Mouse (Mus musculus) limb, embryonic 12.5 days (tissue): ENCODE results near the gene Kdm6b. TPM values are rescaled to one million over a fixed set of nuclear protein-coding genes. Genes with fewer than 3 reads are reported as not detected.

Source experiments
- ATAC-seq: fragments of 200-750 bp; cut with Nextera tagmentation; 2 replicates; pipeline ENCODE4 v1.8.0; 2017; ENCODE audit warnings: low read depth, moderate TSS enrichment; ENCODE audit not compliant: insufficient number of reproducible peaks, insufficient read depth, low FRiP score, low TSS enrichment
- H3K27ac ChIP-seq: fragments of 300-500 bp; sonication (generic); 2 replicates; pipeline ENCODE4 v1.5.1; 2016; ENCODE audit warnings: mild to moderate bottlenecking, moderate library complexity
- H3K27me3 ChIP-seq: fragments of 300-500 bp; sonication (generic); 2 replicates; pipeline ENCODE4 v1.6.1; 2016; ENCODE audit warnings: mild to moderate bottlenecking, moderate library complexity
- H3K36me3 ChIP-seq: fragments of 300-500 bp; sonication (generic); 2 replicates; pipeline ENCODE4 v1.6.1; 2016; ENCODE audit warnings: mild to moderate bottlenecking, moderate library complexity
- H3K4me1 ChIP-seq: fragments of 300-500 bp; sonication (generic); replicated peaks from 2 replicates; pipeline ENCODE4 v1.6.1; 2016
- H3K4me2 ChIP-seq: fragments of 300-500 bp; sonication (generic); 2 replicates; pipeline ENCODE4 v1.6.1; 2016; ENCODE audit warnings: mild to moderate bottlenecking, moderate library complexity
- H3K4me3 ChIP-seq: fragments of 300-500 bp; sonication (generic); replicated peaks from 2 replicates; pipeline ENCODE4 v1.5.1; 2016; ENCODE audit warnings: mild to moderate bottlenecking
- H3K9ac ChIP-seq: fragments of 300-500 bp; sonication (generic); replicated peaks from 2 replicates; pipeline ENCODE4 v1.6.1; 2016; ENCODE audit warnings: mild to moderate bottlenecking, moderate library complexity
- H3K9me3 ChIP-seq: fragments of 300-500 bp; sonication (generic); 2 replicates; pipeline ENCODE4 v1.6.1; 2016; ENCODE audit warnings: mild to moderate bottlenecking, moderate library complexity
- WGBS: fragments of 180-500 bp; shearing (Covaris S2); methylation state at CpG from one replicate; pipeline ENCODE4 v1.1.7; 2016; 5-methylcytosine and 5-hydroxymethylcytosine counted together
- polyA plus RNA-seq: library from polyadenylated mRNA; unstranded; fragments of >200 nt; fragmentation: Nextera tagmentation; extraction: Ambion mirVana; gene quantifications from 2 replicates; pipeline ENCODE4 v1.2.1, GENCODE M21; 2016

The Kdm6b gene
- polyA plus RNA-seq, 1 experiment from 2014 or later: 49.1 TPM

GRCm38 (mm10) chr11:69404595-69405396, 8.7 kb downstream of the Kdm6b start:
- Histone ChIP-seq H3K9me3 (no peaks in the 10 kb centered on the region), H3K4me1 (peaks cover 34% of the 10 kb centered on the region), H3K4me3 (no peak overlapping the region), H3K27me3 (peaks cover 5% of the 10 kb centered on the region), H3K9ac (no peak overlapping the region), H3K4me2 (no peak overlapping the region), H3K27ac (no peak overlapping the region), H3K36me3 (peaks cover 85% of the 10 kb centered on the region)
- 90% methylated on average over 24 of the region's 24 CpGs for WGBS
- no peak for ATAC-seq

DNA sequence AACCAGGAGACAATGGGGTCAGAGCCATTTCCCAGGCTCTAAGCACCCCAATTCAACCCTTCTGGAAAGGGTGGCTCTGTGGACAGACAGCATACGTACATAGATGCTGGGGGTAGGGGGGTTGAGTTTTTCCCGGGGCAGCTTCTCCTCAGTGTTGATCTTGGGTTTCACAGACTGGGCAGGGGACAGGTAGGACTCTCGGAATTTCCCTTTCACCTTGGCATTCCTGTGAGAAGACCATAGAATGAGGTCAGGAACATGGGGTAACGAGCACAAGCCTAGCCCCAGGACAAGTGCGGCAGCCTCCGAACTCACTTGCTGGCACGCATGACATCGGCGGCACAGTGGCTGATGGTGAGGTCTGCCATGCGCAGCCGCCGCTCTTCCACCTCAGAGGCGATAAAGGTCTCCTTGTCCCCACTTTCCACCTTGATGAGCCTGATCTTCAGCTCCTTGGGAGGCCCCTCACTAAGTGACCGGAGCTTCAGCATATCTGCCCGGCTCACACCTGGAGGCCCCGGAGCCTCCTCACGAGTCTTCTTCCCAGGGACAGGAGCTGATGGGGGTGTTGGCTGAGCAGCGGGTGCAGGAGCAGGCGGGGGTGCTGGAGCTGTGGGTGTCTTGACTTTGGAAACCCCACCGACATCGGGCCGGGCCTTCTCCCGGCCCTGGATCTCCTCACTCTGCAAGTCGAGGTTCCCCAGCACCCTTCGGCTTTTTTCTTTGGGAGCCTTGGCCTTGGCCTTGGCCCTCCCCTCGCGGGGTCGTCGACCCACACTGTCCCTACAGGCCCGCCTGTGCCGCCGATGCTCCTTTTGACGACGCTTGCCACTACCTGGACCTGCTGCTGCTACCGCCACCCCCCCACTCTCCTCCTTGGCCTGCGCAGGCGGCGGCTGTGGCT, 9.5 kb downstream of the Kdm6b start:
- no peak overlapping the region for H3K4me3 ChIP-seq
- WGBS: 92% methylated on average over 35 of the region's 38 CpGs
- ATAC-seq: no peak

DNA sequence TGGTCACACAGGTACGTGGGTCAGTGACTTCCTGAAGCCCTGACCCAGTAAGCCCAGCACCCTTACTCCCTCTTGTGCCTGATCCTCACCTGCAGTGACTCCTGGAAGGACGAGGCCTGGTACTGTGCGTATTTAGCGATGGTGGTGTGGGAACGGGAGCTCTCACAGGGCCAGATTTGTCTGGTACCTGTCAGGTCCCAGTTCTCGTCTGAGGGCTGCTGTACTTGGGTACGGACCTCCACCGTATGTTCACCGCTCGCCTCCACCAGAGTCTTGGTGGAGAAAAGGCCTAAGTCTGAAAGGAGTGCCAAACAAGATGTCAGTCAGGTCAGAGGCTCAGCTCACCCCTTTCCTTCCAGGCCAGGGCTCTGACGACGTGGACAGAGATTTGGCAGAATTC, 11.5 kb downstream of the Kdm6b start:
- Histone ChIP-seq H3K36me3 (peaks cover 85% of the 10 kb centered on the region), H3K4me3 (no peak overlapping the region), H3K9ac (no peak overlapping the region), H3K9me3 (no peaks in the 10 kb centered on the region), H3K27ac (no peak overlapping the region), H3K27me3 (peaks cover 8% of the 10 kb centered on the region), H3K4me2 (no peak overlapping the region), H3K4me1 (peaks cover 44% of the 10 kb centered on the region)
- ATAC-seq: no peak
- 87% methylated on average over 12 of the region's 12 CpGs for WGBS

More for the DNA sequence above, 9.5 kb downstream of the Kdm6b start:
- Histone ChIP-seq H3K9me3 (no peaks in the 10 kb centered on the region), H3K27me3 (peaks cover 8% of the 10 kb centered on the region), H3K36me3 (peaks cover 92% of the 10 kb centered on the region), H3K4me2 (no peak overlapping the region), H3K9ac (no peak overlapping the region; the same call in 1 of the 2 replicates), H3K4me1 (peaks cover 37% of the 10 kb centered on the region), H3K27ac (no peak overlapping the region)

DNA sequence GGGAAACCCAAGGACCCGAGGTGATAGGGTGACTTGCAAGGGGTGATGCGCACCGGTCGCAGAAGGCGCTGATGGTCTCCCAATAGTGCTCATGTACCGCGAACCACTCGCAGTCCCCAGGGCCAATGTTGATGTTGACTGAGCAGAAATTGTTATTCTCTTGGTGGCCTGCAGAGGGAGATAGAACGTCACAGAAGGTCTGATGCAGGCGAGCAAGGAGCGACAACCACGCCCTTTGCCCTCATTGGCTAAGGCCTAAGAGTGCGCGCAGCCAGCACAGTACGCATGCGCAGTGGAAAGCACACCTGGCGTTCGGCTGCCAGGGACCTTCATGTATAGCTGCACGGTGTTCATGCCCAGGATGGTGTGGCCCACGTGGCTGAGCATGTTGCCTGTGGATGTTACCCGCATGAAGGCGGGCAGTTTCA, 12.3 kb downstream of the Kdm6b start:
- Histone ChIP-seq H3K4me2 (0 out of 2 replicates have a peak overlapping the region, but pooled peaks have one; percentile 2), H3K9ac (no peak overlapping the region), H3K4me3 (peak overlapping the region; percentile 11; the same call in 1 of the 2 replicates), H3K4me1 (peaks cover 52% of the 10 kb centered on the region), H3K9me3 (no peaks in the 10 kb centered on the region), H3K36me3 (peaks cover 78% of the 10 kb centered on the region), H3K27ac (no peak overlapping the region), H3K27me3 (peaks cover 8% of the 10 kb centered on the region)
- WGBS: 16% methylated on average over 22 of the region's 22 CpGs
- peak; percentile 40; the same call in 1 of the 2 replicates for ATAC-seq

- Histone ChIP-seq H3K27me3 (peaks cover 8% of the 10 kb centered on the region), H3K4me3 (peak overlapping the region; percentile 19), H3K9me3 (no peaks in the 10 kb centered on the region), H3K36me3 (peaks cover 68% of the 10 kb centered on the region), H3K9ac (peak overlapping the region; percentile 50; the same call in 1 of the 2 replicates), H3K4me2 (peak overlapping the region; percentile 37), H3K4me1 (peaks cover 53% of the 10 kb centered on the region), H3K27ac (peak overlapping the region; percentile 62)
- 73% methylated on average over 25 of the region's 25 CpGs for WGBS
- no peak for ATAC-seq
These were observed 13.2 kb downstream of the Kdm6b start for GRCm38 (mm10) chr11:69400083-69400850.

DNA sequence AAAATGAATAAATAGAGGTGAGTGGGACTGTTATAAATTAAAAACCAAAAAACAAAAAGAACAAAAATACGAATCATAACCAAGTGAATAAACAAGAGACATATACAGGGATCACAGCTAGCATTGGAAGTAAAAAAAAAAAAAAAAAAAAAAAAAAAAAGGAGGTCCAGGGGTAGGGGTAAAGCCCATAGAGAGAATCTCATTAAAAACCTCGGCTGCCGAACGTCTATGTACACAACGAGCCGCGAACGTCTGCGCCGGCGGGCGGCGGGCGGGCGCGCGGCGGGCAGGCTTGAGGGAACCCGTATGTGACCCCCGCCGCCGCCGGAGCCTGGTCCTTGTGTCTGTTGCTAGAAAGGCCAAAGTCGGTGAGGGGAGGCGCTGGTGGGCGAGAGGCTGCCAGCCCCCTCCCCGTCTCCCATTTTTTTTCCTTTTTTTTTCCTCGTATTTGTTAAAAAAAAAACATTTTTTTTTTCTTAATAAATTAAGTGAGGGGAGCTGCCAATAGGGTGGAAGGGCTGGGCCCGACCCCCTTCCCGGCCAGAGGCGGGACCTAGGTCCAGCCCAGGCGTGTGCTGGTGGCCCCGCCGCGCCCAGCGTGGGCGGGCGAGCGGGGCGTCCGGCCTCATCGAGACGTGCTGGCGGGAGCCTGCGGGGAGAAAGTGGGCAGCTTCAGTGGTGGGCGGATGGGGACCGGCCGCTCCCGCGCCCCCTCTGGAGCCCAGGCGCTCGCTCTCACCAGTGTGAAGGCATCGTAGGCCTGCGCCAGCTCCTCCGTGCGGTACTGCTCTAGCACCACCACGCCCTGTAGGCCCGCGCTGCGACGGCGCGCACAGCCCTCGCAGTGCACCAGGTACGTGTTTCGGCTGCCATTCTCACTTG, 14.0 kb downstream of the Kdm6b start:
- H3K9ac ChIP-seq: peak overlapping the region; percentile 50; the same call in 1 of the 2 replicates
- peak overlapping the region; percentile 19 for H3K4me3 ChIP-seq
- 13% methylated on average over 66 of the region's 66 CpGs for WGBS
- peaks cover 60% of the 10 kb centered on the region for H3K36me3 ChIP-seq
- no peaks in the 10 kb centered on the region for H3K9me3 ChIP-seq
- H3K4me1 ChIP-seq: peaks cover 53% of the 10 kb centered on the region
- ATAC-seq: no peak
- H3K27ac ChIP-seq: peak overlapping the region; percentile 62
- H3K27me3 ChIP-seq: peaks cover 8% of the 10 kb centered on the region
- H3K4me2 ChIP-seq: peak overlapping the region; percentile 37

GRCm38 (mm10) chr11:69398486-69399200, 14.8 kb downstream of the Kdm6b start:
- peak overlapping the region; percentile 84 for H3K4me2 ChIP-seq
- peak overlapping the region; percentile 44 for H3K9ac ChIP-seq
- peaks cover 52% of the 10 kb centered on the region for H3K36me3 ChIP-seq
- peaks cover 56% of the 10 kb centered on the region for H3K4me1 ChIP-seq
- H3K27me3 ChIP-seq: peaks cover 8% of the 10 kb centered on the region
- no peaks in the 10 kb centered on the region for H3K9me3 ChIP-seq
- ATAC-seq: no peak
- WGBS: 14% methylated on average over 21 of the region's 21 CpGs
- peak overlapping the region; percentile 82 for H3K27ac ChIP-seq
- peak overlapping the region; percentile 66 for H3K4me3 ChIP-seq

GRCm38 (mm10) chr11:69398059-69398458, 15.4 kb downstream of the Kdm6b start, which contains the start of gene Tmem88:
Gene Tmem88 (minus strand): TSS chr11:69398234.
- H3K27me3 ChIP-seq: peaks cover 8% of the 10 kb centered on the region
- peak within 1 kb of the TSS; percentile 82 for H3K27ac ChIP-seq
- peak within 1 kb of the TSS; percentile 84 for H3K4me2 ChIP-seq
- H3K9me3 ChIP-seq: no peaks in the 10 kb centered on the region
- ATAC-seq: no peak
- WGBS: 8% methylated on average over 16 of the region's 16 CpGs
- H3K4me3 ChIP-seq: peak within 1 kb of the TSS; percentile 66
- peaks cover 46% of the 10 kb centered on the region for H3K36me3 ChIP-seq
- H3K4me1 ChIP-seq: peaks cover 56% of the 10 kb centered on the region
- H3K9ac ChIP-seq: peak within 1 kb of the TSS; percentile 61

DNA sequence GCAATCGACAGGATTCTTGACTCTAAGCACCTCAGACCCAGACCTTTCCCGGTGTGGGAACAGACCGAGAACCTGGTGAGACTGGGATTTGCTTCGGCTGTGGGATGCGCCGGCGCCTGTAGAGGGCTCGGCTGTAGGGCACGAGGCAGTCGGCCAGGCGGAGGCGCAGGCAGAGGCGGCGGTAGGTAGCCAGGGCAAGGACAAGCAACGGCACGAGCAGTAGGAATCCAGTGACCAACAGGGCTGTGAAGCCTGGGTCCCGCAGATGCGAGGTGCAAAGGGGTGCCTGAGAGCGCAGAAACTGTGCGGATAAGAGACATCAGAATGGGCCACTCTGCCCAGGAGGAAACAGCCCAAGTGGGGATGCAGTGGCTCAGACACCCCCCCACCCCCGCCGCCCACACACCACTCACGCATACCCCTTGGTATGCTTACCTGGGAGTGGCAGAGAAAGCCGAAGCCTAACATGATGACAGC, 15.9 kb downstream of the Kdm6b start:
- H3K36me3 ChIP-seq: peaks cover 42% of the 10 kb centered on the region
- peaks cover 8% of the 10 kb centered on the region for H3K27me3 ChIP-seq
- 7% methylated on average over 24 of the region's 24 CpGs for WGBS
- H3K9ac ChIP-seq: peak overlapping the region; percentile 61
- H3K9me3 ChIP-seq: no peaks in the 10 kb centered on the region
- H3K27ac ChIP-seq: peak overlapping the region; percentile 82
- peak overlapping the region; percentile 66 for H3K4me3 ChIP-seq
- H3K4me2 ChIP-seq: peak overlapping the region; percentile 84
- no peak for ATAC-seq
- H3K4me1 ChIP-seq: peaks cover 56% of the 10 kb centered on the region
